Mouse (Mus musculus): ENCODE data around the gene Per1. TPM values are rescaled to one million over a fixed set of nuclear protein-coding genes. Genes with fewer than 3 reads are reported as not detected.
"Not testable (repeated sequence)": the region's sequence is repeated elsewhere in the genome, so short reads cannot be mapped to it uniquely, and the experiment has no call there.

The Per1 gene
- polyA plus RNA-seq, 1 experiment = 13.9 TPM

- no peak overlapping the region for H3K27ac ChIP-seq (ENCODE audit: insufficient read depth, low read depth, low read length)
- peak overlapping the region; percentile 93 for H3K4me3 ChIP-seq (ENCODE audit: low read depth, low read length)
- peaks cover 9% of the 10 kb centered on the region; the same call in 1 of the 2 replicates for H3K36me3 ChIP-seq (ENCODE audit: control insufficient read depth, insufficient read depth, low read length)
- TF ChIP-seq CTCF (IDR thresholded peaks at IDR 0.05; ENCODE audit: extremely low read depth, insufficient read length, insufficient replicate concordance, low read depth, low read length) (no peak), POLR2A (IDR thresholded peaks at IDR 0.05; ENCODE audit: low read depth, low read length) (no peak)
- peaks cover 9% of the 10 kb centered on the region for H3K4me1 ChIP-seq (ENCODE audit: control insufficient read depth, insufficient read depth, insufficient read length, low read length)
- H3K27me3 ChIP-seq (ENCODE audit: control insufficient read depth, insufficient read depth, low read length) = no peaks in the 10 kb centered on the region
- 76% methylated on average over 12 of the region's 12 CpGs for WGBS
Measured at GRCm38 (mm10) chr11:69089616-69090290, 5.3 kb upstream of the Per1 start.

DNA sequence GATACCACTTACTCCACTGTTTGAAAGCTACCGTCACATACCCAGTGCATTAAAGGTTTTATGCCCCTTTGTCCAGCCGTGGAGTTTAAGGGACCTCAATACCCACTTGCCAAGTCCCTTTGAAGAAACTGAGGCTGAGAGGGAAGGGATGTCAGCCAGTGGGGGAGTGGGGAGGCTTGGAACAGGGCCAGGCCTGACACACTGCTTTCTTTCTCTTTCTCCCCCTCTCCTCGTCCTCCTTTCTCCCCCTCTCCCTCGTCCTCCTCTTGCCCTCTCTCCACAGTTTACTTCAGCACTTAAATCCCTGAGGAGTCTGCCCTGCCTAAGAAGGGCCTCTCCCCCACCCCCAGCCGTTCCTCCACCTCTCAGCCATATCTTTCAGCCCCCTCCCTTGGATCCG is 4.7 kb upstream of the Per1 start:
- TF ChIP-seq POLR2A (IDR thresholded peaks at IDR 0.05; ENCODE audit: low read depth, low read length) = no peak
- TF ChIP-seq CTCF (IDR thresholded peaks at IDR 0.05; ENCODE audit: extremely low read depth, insufficient read length, insufficient replicate concordance, low read depth, low read length) = no peak
- peaks cover 9% of the 10 kb centered on the region; the same call in 1 of the 2 replicates for H3K36me3 ChIP-seq (ENCODE audit: control insufficient read depth, insufficient read depth, low read length)
- WGBS = 68% methylated on average over 6 of the region's 6 CpGs
- H3K27ac ChIP-seq (ENCODE audit: insufficient read depth, low read depth, low read length) = no peak overlapping the region
- H3K27me3 ChIP-seq (ENCODE audit: control insufficient read depth, insufficient read depth, low read length) = no peaks in the 10 kb centered on the region
- peaks cover 9% of the 10 kb centered on the region for H3K4me1 ChIP-seq (ENCODE audit: control insufficient read depth, insufficient read depth, insufficient read length, low read length)
- no peak overlapping the region for H3K4me3 ChIP-seq (ENCODE audit: low read depth, low read length)

DNA sequence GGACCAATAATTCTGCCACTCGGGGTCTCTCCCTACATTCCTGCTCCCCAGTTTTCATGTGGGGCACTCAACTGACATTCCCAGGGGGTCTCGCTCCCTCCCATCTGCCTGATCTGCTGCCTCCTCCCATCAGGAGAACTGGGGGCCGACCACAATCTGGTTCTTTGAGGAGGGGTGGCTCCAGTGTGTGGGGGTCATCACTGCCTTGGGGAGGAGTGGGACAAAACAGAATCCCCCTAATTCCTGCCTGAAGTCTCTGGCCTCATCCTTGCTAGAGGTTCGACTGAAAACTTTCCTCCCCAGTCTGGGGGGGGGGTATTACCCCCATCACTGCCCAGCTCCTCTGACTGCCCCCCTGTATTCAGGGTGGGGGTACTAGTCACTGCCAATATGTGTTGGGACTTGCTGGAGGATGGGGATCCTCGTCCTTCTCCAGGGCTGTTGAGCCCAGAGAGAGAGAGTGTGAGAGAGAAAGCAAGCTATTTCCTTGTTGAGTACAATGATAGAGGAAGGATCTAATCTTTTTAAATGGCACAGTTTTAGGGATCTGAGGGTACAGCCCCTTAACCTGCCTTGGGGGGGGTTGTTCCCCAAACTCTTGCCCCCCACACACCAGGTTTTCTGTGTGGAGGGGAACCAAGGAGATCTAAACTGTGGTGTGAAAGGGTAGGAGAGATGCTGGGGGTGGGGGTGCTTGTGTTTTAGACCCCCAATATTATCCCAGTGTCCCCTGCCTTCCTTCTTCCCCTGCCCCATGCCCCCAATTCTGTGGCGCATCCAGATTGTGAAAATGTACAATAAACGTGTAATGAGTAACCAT is 3.2 kb upstream of the Per1 start:
- 61% methylated on average over 7 of the region's 7 CpGs for WGBS

GRCm38 (mm10) chr11:69092386-69092751 is 2.6 kb upstream of the Per1 start:
- Histone ChIP-seq H3K27me3 (ENCODE audit: control insufficient read depth, insufficient read depth, low read length) (no peaks in the 10 kb centered on the region), H3K4me3 (ENCODE audit: low read depth, low read length) (no peak overlapping the region), H3K36me3 (ENCODE audit: control insufficient read depth, insufficient read depth, low read length) (peaks cover 9% of the 10 kb centered on the region; the same call in 1 of the 2 replicates), H3K27ac (ENCODE audit: insufficient read depth, low read depth, low read length) (peak overlapping the region; percentile 58; the same call in 1 of the 2 replicates), H3K4me1 (ENCODE audit: control insufficient read depth, insufficient read depth, insufficient read length, low read length) (peaks cover 12% of the 10 kb centered on the region)
- 2% methylated on average over 3 of the region's 3 CpGs for WGBS
- peak; percentile 84 for TF ChIP-seq CTCF (IDR thresholded peaks at IDR 0.05; ENCODE audit: extremely low read depth, insufficient read length, insufficient replicate concordance, low read depth, low read length)
- TF ChIP-seq POLR2A (IDR thresholded peaks at IDR 0.05; ENCODE audit: low read depth, low read length) = no peak

More for the DNA sequence above, 3.2 kb upstream of the Per1 start:
- H3K27ac ChIP-seq (ENCODE audit: insufficient read depth, low read depth, low read length) = no peak overlapping the region
- H3K4me1 ChIP-seq (ENCODE audit: control insufficient read depth, insufficient read depth, insufficient read length, low read length) = peaks cover 9% of the 10 kb centered on the region
- no peaks in the 10 kb centered on the region for H3K27me3 ChIP-seq (ENCODE audit: control insufficient read depth, insufficient read depth, low read length)
- TF ChIP-seq POLR2A (IDR thresholded peaks at IDR 0.05; ENCODE audit: low read depth, low read length) (no peak), CTCF (IDR thresholded peaks at IDR 0.05; ENCODE audit: extremely low read depth, insufficient read length, insufficient replicate concordance, low read depth, low read length) (no peak)
- no peak overlapping the region for H3K4me3 ChIP-seq (ENCODE audit: low read depth, low read length)
- H3K36me3 ChIP-seq (ENCODE audit: control insufficient read depth, insufficient read depth, low read length) = peaks cover 9% of the 10 kb centered on the region; the same call in 1 of the 2 replicates

DNA sequence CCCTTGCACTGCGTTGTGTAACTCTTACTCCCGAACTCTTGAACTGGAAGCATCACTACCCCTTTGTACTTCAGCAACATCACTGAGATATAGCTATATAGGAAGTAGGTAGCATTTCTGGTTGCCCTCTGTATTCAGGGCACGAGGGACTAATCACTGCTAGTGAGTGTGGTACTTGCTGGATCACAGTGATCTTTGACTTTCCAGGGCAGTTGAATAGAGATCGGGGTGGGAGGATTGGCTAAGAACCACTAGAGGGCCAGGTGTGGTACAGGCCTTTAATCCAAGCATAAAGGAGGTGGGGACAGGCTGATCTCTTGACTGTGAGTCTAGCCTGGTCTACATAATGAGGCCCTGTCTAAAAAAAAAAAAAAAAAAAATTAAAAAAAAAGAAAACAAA is 2.1 kb upstream of the Per1 start:
- 55% methylated on average over 4 of the region's 4 CpGs for WGBS
- H3K4me3 ChIP-seq (ENCODE audit: low read depth, low read length) = no peak overlapping the region
- H3K36me3 ChIP-seq (ENCODE audit: control insufficient read depth, insufficient read depth, low read length) = peaks cover 9% of the 10 kb centered on the region; the same call in 1 of the 2 replicates
- H3K27ac ChIP-seq (ENCODE audit: insufficient read depth, low read depth, low read length) = peak overlapping the region; percentile 58; the same call in 1 of the 2 replicates
- TF ChIP-seq CTCF (IDR thresholded peaks at IDR 0.05; ENCODE audit: extremely low read depth, insufficient read length, insufficient replicate concordance, low read depth, low read length) (no peak), POLR2A (IDR thresholded peaks at IDR 0.05; ENCODE audit: low read depth, low read length) (no peak)
- peaks cover 17% of the 10 kb centered on the region for H3K4me1 ChIP-seq (ENCODE audit: control insufficient read depth, insufficient read depth, insufficient read length, low read length)
- no peaks in the 10 kb centered on the region for H3K27me3 ChIP-seq (ENCODE audit: control insufficient read depth, insufficient read depth, low read length)

DNA sequence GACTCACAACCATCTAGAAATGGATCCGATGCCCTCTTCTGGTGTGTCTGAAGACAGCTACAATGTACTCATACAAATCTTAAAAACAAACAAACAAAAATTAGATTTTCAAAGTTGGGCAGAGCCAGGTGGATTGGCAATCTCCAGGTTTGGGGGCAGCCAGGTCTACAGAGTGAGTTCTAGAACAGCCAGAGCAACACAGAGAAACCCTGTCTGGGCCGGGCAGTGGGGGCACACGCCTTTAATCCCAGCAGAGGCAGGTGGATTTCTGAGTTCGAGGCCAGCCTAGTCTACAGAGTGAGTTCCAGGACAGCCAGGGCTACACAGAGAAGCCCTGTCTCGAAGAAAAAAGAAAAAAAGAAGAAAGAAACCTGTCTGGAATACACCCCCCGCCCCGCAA is 1.2 kb upstream of the Per1 start:
- H3K4me3 ChIP-seq (ENCODE audit: low read depth, low read length) = not testable (repeated sequence)

More for the DNA sequence above, 1.2 kb upstream of the Per1 start:
- not testable (repeated sequence) for H3K27ac ChIP-seq (ENCODE audit: insufficient read depth, low read depth, low read length); H3K27me3 ChIP-seq (ENCODE audit: control insufficient read depth, insufficient read depth, low read length); H3K36me3 ChIP-seq (ENCODE audit: control insufficient read depth, insufficient read depth, low read length)
- 83% methylated on average over 7 of the region's 7 CpGs for WGBS
- H3K4me1 ChIP-seq (ENCODE audit: control insufficient read depth, insufficient read depth, insufficient read length, low read length) = peaks cover 24% of the 10 kb centered on the region

Measured in small intestine, adult 2 months (tissue).